Mouse (Mus musculus) heart, postnatal 0 days (tissue): ENCODE results near the gene Trak1.

Source experiments
- CTCF ChIP-seq: IDR thresholded peaks from 2 replicates; pipeline ENCODE4 v1.5.1; 2016; ENCODE audit warnings: antibody characterized with exemption, control low read depth, low read depth
- EP300 ChIP-seq: IDR thresholded peaks from 2 replicates; pipeline ENCODE4 v1.6.1; 2016; ENCODE audit warnings: antibody characterized with exemption, low read depth

GRCm38 (mm10) chr9:121366864-121367245 is 69.6 kb downstream of the Trak1 start:
- TF ChIP-seq EP300 (no peak), CTCF (no peak)
